Mouse (Mus musculus): Measurements from ENCODE around the gene Mycbp.

DNA sequence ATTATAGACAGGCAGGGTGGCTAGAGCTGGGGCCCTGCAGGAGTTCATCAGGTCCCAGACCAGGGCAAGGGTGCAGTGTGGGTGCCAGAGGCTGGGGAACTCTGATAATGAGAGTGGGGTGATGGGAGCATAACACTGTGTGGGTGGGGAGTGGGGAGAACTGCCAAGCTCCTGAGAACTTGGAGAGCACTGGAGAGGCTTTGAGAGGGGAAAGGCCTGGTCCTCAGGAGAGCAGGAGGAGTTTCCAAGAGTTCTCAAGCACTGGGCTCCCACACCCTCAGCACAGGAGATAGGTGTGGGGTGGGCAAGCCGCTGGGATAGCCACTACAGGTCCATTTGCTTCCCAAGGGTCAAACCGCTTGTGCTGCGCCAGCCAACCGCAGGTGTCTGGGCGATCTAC lies 10.9 kb upstream of the Mycbp start:
- TF ChIP-seq CTCF (IDR thresholded peaks at IDR 0.05; ENCODE audit: insufficient read depth, low read length): no peak
- no peak for TF ChIP-seq POLR2A (IDR thresholded peaks at IDR 0.05; ENCODE audit: borderline replicate concordance, extremely low read depth, low read depth, low read length)

Data from lung, adult 2 months (tissue).